13 mouse cellular contexts compared by ENCODE assay signal in genomic region chr7:97306813-97307212, GRCm38 (mm10).
"Had no signal": no experiment of that assay in that cellular context is flagged by ENCODE, and none has a peak within 500 bp of the region (broad histone marks: within the 10 kb centered on the region; RNA-seq: fewer than 3 reads in every experiment).

No protein-coding gene starts in this region.

- H3K9me3 ChIP-seq: hindbrain, embryonic 15.5 days; kidney, embryonic 15.5 days; limb, embryonic 15.5 days; neural tube, embryonic 13.5 days had no signal

- H3K4me2 ChIP-seq: hindbrain, embryonic 15.5 days; kidney, embryonic 15.5 days; limb, embryonic 15.5 days; neural tube, embryonic 13.5 days had no signal

- H3K4me3 ChIP-seq: hindbrain, embryonic 15.5 days; kidney, embryonic 15.5 days; limb, embryonic 15.5 days; neural tube, embryonic 13.5 days had no signal

- H3K9ac ChIP-seq: hindbrain, embryonic 15.5 days; kidney, embryonic 15.5 days; limb, embryonic 15.5 days; liver, embryonic 14.5 days; neural tube, embryonic 13.5 days had no signal

- DNase-seq: kidney, adult 2 months; kidney, postnatal 14 days; left cerebral cortex, postnatal 4 days; lung, adult 18-20 months; midbrain, embryonic 14.5 days; retina, postnatal 1 day; thymus, adult 18-20 months; thymus, postnatal 14 days had no signal

- H3K4me1 ChIP-seq: hindbrain, embryonic 15.5 days; kidney, embryonic 15.5 days; limb, embryonic 15.5 days; neural tube, embryonic 13.5 days had no signal

- H3K27me3 ChIP-seq: hindbrain, embryonic 15.5 days; kidney, embryonic 15.5 days; limb, embryonic 15.5 days; neural tube, embryonic 13.5 days had no signal

- H3K27ac ChIP-seq: hindbrain, embryonic 15.5 days; kidney, embryonic 15.5 days; limb, embryonic 15.5 days; liver, embryonic 14.5 days; neural tube, embryonic 13.5 days had no signal
